Mouse (Mus musculus) liver, embryonic 13.5 days (tissue): ENCODE measurements around the gene Plekha7. TPM values are rescaled to one million over a fixed set of nuclear protein-coding genes. Genes with fewer than 3 reads are reported as not detected.
A peak's percentile ranks its signal among the peaks of the same experiment; 100 is the strongest.

Source experiments
- ATAC-seq: fragments of 200-750 bp; cut with Nextera tagmentation; 2 replicates; pipeline ENCODE4 v1.8.0; 2017; ENCODE audit warnings: low read depth, mild to moderate bottlenecking, moderate number of reproducible peaks, moderate library complexity
- DNase-seq: peaks from one replicate; pipeline ENCODE4 v3.0.0; 2022
- H3K27ac ChIP-seq: fragments of 300-500 bp; sonication (generic); 2 replicates; pipeline ENCODE4 v1.5.1; 2015; ENCODE audit warnings: moderate library complexity, mild to moderate bottlenecking, inconsistent platforms
- H3K27me3 ChIP-seq: fragments of 300-500 bp; sonication (generic); 2 replicates; pipeline ENCODE4 v1.6.1; 2015; ENCODE audit warnings: mild to moderate bottlenecking, inconsistent platforms
- H3K36me3 ChIP-seq: fragments of 300-500 bp; sonication (generic); 2 replicates; pipeline ENCODE4 v1.6.1; 2015; ENCODE audit warnings: mild to moderate bottlenecking, inconsistent platforms
- H3K4me1 ChIP-seq: fragments of 300-500 bp; sonication (generic); replicated peaks from 2 replicates; pipeline ENCODE4 v1.6.1; 2015; ENCODE audit warnings: inconsistent platforms
- H3K4me2 ChIP-seq: fragments of 300-500 bp; sonication (generic); 2 replicates; pipeline ENCODE4 v1.6.1; 2015; ENCODE audit warnings: inconsistent platforms, mild to moderate bottlenecking, moderate library complexity
- H3K4me3 ChIP-seq: fragments of 300-500 bp; sonication (generic); replicated peaks from 2 replicates; pipeline ENCODE4 v1.5.1; 2015; ENCODE audit warnings: mild to moderate bottlenecking, inconsistent platforms
- H3K9ac ChIP-seq: fragments of 300-500 bp; sonication (generic); 2 replicates; pipeline ENCODE4 v1.6.1; 2015; ENCODE audit warnings: mild to moderate bottlenecking, inconsistent platforms
- H3K9me3 ChIP-seq: fragments of 300-500 bp; sonication (generic); replicated peaks from 2 replicates; pipeline ENCODE4 v1.6.1; 2016; ENCODE audit warnings: inconsistent platforms
- WGBS: fragments of 180-500 bp; shearing (Covaris S2); methylation state at CpG from one replicate; pipeline ENCODE4 v1.1.7; 2015; ENCODE audit not compliant: insufficient replicate concordance; 5-methylcytosine and 5-hydroxymethylcytosine counted together
- polyA plus RNA-seq: library from polyadenylated mRNA; unstranded; fragments of >200 nt; fragmentation: Nextera tagmentation; extraction: Ambion mirVana; gene quantifications from 2 replicates; pipeline ENCODE4 v1.2.1, GENCODE M21; 2015

Gene Plekha7
- polyA plus RNA-seq, 1 experiment from 2014 or later: 2.5 TPM

DNA sequence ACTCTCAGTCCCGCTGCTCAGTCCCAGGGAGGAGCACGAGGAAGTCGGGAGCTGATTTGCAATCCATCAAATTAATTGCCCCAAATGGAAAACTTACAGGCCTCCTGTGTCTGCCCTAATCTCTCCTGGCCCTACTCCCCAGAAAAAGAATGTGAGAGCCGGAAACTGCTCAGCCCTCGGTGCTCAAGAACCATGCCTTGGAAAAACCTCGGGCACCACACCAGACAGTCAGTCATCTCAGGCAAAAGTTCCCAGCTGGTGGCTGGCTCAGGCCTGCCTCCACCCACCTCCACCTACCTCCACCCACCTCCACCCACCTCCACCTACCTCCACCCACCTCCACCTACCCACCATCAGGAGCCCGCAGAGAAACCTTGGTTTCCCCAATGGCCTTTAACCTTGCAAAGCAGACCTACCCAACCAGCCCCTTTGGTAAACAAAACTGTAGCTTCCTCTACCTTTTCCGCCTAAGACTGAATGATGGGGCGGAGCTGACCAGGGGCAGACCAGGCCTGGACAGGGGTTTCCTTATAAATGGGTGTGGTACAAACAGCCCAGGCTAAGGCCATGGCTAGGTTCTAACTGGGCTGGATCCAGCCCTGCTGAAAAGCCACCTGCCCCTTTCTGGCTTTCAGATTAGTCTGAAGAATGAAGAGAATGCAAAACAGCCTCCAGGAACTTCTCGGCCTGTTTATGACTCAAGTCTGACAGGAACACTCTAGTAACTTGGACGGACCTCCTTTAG, 21.4 kb downstream of the Plekha7 start:
- H3K4me3 ChIP-seq: no peak overlapping the region
- H3K9ac ChIP-seq: no peak overlapping the region
- 51% methylated on average over 11 of the region's 11 CpGs for WGBS
- H3K9me3 ChIP-seq: no peaks in the 10 kb centered on the region
- peak overlapping the region; percentile 79 for H3K27ac ChIP-seq
- ATAC-seq (peak; percentile 79), DNase-seq (no peak)
- peaks cover 75% of the 10 kb centered on the region for H3K4me1 ChIP-seq
- peak overlapping the region; percentile 45 for H3K4me2 ChIP-seq
- H3K27me3 ChIP-seq: no peaks in the 10 kb centered on the region
- no peaks in the 10 kb centered on the region for H3K36me3 ChIP-seq

GRCm38 (mm10) chr7:116286173-116286572, 22.0 kb downstream of the Plekha7 start:
- Histone ChIP-seq H3K4me2 (peak overlapping the region; percentile 45), H3K4me3 (no peak overlapping the region), H3K27me3 (no peaks in the 10 kb centered on the region), H3K9me3 (no peaks in the 10 kb centered on the region), H3K9ac (no peak overlapping the region), H3K4me1 (peaks cover 75% of the 10 kb centered on the region), H3K36me3 (no peaks in the 10 kb centered on the region), H3K27ac (peak overlapping the region; percentile 79)
- peak; percentile 16; the same call in 1 of the 2 replicates for ATAC-seq
- 57% methylated on average over 12 of the region's 12 CpGs for WGBS
- DNase-seq: no peak

GRCm38 (mm10) chr7:116285216-116285615, 23.0 kb downstream of the Plekha7 start:
- 0 out of 2 replicates have a peak overlapping the region, but pooled peaks have one; percentile 0 for H3K4me2 ChIP-seq
- WGBS: 69% methylated on average over 1 of the region's 1 CpGs
- H3K27me3 ChIP-seq: no peaks in the 10 kb centered on the region
- no peak overlapping the region for H3K9ac ChIP-seq
- no peaks in the 10 kb centered on the region for H3K9me3 ChIP-seq
- peaks cover 68% of the 10 kb centered on the region for H3K4me1 ChIP-seq
- H3K27ac ChIP-seq: no peak overlapping the region
- H3K36me3 ChIP-seq: no peaks in the 10 kb centered on the region
- H3K4me3 ChIP-seq: no peak overlapping the region
- DNase-seq (no peak), ATAC-seq (0 out of 2 replicates have a peak, but pooled peaks have one; percentile 13)

- no peaks in the 10 kb centered on the region for H3K9me3 ChIP-seq
- no peak overlapping the region for H3K27ac ChIP-seq
- WGBS: 59% methylated on average over 11 of the region's 11 CpGs
- DNase-seq: no peak
- peaks cover 45% of the 10 kb centered on the region for H3K4me1 ChIP-seq
- H3K4me3 ChIP-seq: no peak overlapping the region
- no peak overlapping the region for H3K4me2 ChIP-seq
- no peaks in the 10 kb centered on the region for H3K27me3 ChIP-seq
- ATAC-seq: no peak
- H3K36me3 ChIP-seq: no peaks in the 10 kb centered on the region
- H3K9ac ChIP-seq: no peak overlapping the region
Measured at GRCm38 (mm10) chr7:116282755-116283154, 25.4 kb downstream of the Plekha7 start.

DNA sequence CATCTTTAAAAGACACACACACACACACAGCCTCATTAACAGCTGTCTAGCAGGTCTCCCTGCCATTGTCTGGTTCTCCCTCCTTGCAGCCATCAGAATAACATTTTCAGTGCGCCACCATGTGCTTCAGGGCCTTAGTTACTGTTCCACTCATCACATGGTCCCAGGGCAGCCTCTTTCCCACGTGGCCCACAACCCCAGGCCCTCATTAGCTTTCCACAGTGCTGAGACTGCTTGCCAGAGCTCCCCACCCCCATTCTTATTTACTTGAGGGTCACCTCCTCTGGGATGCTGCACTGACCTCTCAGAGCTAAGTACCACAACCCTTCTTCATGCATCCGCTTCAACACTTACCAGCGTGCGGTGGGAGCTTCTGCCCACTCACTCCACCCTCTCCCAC, 28.1 kb downstream of the Plekha7 start:
- 55% methylated on average over 5 of the region's 5 CpGs for WGBS
- no peak for DNase-seq
- no peak overlapping the region for H3K9ac ChIP-seq
- H3K9me3 ChIP-seq: no peaks in the 10 kb centered on the region
- no peak overlapping the region for H3K4me2 ChIP-seq
- no peak overlapping the region for H3K27ac ChIP-seq
- peaks cover 19% of the 10 kb centered on the region for H3K4me1 ChIP-seq
- no peak for ATAC-seq
- H3K36me3 ChIP-seq: no peaks in the 10 kb centered on the region
- H3K27me3 ChIP-seq: no peaks in the 10 kb centered on the region
- H3K4me3 ChIP-seq: no peak overlapping the region

- Histone ChIP-seq H3K9me3 (no peaks in the 10 kb centered on the region), H3K4me2 (no peak overlapping the region), H3K27me3 (no peaks in the 10 kb centered on the region), H3K9ac (no peak overlapping the region), H3K4me3 (no peak overlapping the region), H3K27ac (no peak overlapping the region), H3K36me3 (no peaks in the 10 kb centered on the region), H3K4me1 (peaks cover 6% of the 10 kb centered on the region; the same call in 1 of the 2 replicates)
- no peak for DNase-seq
- ATAC-seq: no peak
- WGBS: 61% methylated on average over 9 of the region's 9 CpGs
Measured at GRCm38 (mm10) chr7:116278280-116278679, 29.9 kb downstream of the Plekha7 start.

GRCm38 (mm10) chr7:116276315-116276714, 31.9 kb downstream of the Plekha7 start:
- Histone ChIP-seq H3K9me3 (no peaks in the 10 kb centered on the region), H3K4me3 (no peak overlapping the region), H3K4me1 (no peaks in the 10 kb centered on the region; the same call in 1 of the 2 replicates), H3K36me3 (no peaks in the 10 kb centered on the region), H3K9ac (no peak overlapping the region), H3K27me3 (no peaks in the 10 kb centered on the region), H3K27ac (no peak overlapping the region), H3K4me2 (no peak overlapping the region)
- no peak for DNase-seq
- no peak for ATAC-seq

- H3K36me3 ChIP-seq: no peaks in the 10 kb centered on the region
- H3K9me3 ChIP-seq: no peaks in the 10 kb centered on the region
- no peak overlapping the region for H3K4me3 ChIP-seq
- 76% methylated on average over 6 of the region's 6 CpGs for WGBS
- ATAC-seq: no peak
- H3K4me2 ChIP-seq: no peak overlapping the region
- no peak overlapping the region for H3K9ac ChIP-seq
- DNase-seq: no peak
- H3K27ac ChIP-seq: no peak overlapping the region
- no peaks in the 10 kb centered on the region for H3K27me3 ChIP-seq
- peaks cover 4% of the 10 kb centered on the region for H3K4me1 ChIP-seq
Measured at GRCm38 (mm10) chr7:116273111-116273510, 35.1 kb downstream of the Plekha7 start.

GRCm38 (mm10) chr7:116269501-116269995, 38.6 kb downstream of the Plekha7 start:
- Histone ChIP-seq H3K4me2 (no peak overlapping the region), H3K36me3 (no peaks in the 10 kb centered on the region), H3K27ac (no peak overlapping the region), H3K27me3 (no peaks in the 10 kb centered on the region), H3K4me3 (no peak overlapping the region), H3K9ac (no peak overlapping the region), H3K9me3 (no peaks in the 10 kb centered on the region), H3K4me1 (peaks cover 7% of the 10 kb centered on the region)
- DNase-seq (no peak), ATAC-seq (no peak)
- 73% methylated on average over 6 of the region's 6 CpGs for WGBS

DNA sequence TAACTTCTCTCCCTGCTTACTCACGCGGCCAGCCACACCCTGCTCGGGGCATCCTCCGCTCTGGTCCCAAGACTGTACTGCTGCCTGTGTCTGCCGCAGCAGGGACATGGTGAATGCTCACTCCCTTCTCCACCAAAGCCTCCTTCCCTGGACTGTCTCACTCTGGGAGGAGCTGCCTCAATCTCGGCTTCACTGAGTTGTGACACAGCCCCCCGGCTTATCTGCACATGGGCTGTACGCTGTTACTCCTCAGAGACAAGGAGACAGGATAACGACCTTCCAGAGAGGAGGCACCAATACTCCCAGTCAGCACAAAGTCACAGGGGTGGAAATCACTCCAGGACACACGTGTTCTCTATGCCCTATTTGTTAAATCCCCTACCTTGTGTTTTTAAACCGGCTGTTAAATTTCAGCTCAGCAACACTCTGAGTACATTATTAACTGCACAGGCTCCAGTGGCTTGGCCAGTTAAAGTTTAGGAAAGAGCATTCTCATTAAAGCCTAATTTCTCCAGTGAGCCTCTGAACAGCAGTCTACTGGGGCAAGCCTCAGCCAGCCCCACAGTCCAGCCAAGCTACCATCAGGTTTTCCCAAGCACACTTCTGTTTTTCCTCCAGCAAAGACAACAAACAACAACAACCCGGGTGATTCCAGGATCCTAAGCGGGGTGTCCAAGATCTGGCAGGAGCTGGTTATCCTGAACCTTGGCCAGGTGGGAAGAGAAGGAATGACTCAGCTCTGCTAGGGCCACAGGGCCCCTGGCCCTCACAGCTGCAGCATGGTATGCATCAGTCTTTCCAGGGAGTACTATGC, 39.9 kb downstream of the Plekha7 start:
- DNase-seq (no peak), ATAC-seq (no peak)
- Histone ChIP-seq H3K4me2 (no peak overlapping the region), H3K9ac (no peak overlapping the region), H3K27me3 (no peaks in the 10 kb centered on the region), H3K4me3 (no peak overlapping the region), H3K4me1 (peaks cover 7% of the 10 kb centered on the region), H3K27ac (no peak overlapping the region), H3K9me3 (no peaks in the 10 kb centered on the region), H3K36me3 (no peaks in the 10 kb centered on the region)
- WGBS: 51% methylated on average over 13 of the region's 13 CpGs

DNA sequence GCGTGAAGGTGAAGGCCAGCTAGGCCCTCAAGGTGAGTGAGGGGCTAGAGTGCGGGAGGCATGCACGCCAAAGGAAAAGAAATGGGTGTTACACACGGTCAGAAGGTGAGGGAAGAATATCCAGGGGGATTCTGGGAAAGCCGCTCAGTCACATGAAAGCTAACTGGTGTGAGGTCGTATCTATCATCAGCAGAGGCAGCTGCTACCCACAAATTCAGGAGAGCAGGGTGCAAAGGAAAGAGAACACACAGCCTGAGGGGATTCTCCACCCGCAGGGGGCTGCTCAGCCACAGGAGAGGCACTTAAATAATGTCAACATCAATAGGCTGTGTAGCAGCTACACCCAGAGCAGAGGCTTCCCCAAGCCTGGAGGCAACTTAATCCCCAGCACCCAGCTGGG, 44.9 kb downstream of the Plekha7 start:
- Histone ChIP-seq H3K27me3 (no peaks in the 10 kb centered on the region), H3K27ac (no peak overlapping the region), H3K36me3 (no peaks in the 10 kb centered on the region), H3K9me3 (no peaks in the 10 kb centered on the region), H3K4me2 (no peak overlapping the region), H3K9ac (no peak overlapping the region), H3K4me1 (peaks cover 9% of the 10 kb centered on the region), H3K4me3 (no peak overlapping the region)
- 52% methylated on average over 7 of the region's 7 CpGs for WGBS
- no peak for DNase-seq
- no peak for ATAC-seq
